Mouse (Mus musculus) neural tube, embryonic 13.5 days (tissue): ENCODE measurements around the gene Pacsin1. TPM values are rescaled to one million over a fixed set of nuclear protein-coding genes. Genes with fewer than 3 reads are reported as not detected.

ENCODE experiments used
- ATAC-seq: fragments of 200-750 bp; cut with Nextera tagmentation; 2 replicates; pipeline ENCODE4 v1.8.0; 2017; ENCODE audit warnings: low read depth, mild to moderate bottlenecking, moderate TSS enrichment, moderate library complexity
- H3K27ac ChIP-seq: fragments of 300-500 bp; sonication (generic); replicated peaks from 2 replicates; pipeline ENCODE4 v1.5.1; 2015; ENCODE audit warnings: moderate library complexity, mild to moderate bottlenecking, inconsistent platforms
- H3K27me3 ChIP-seq: fragments of 300-500 bp; sonication (generic); 2 replicates; pipeline ENCODE4 v1.6.1; 2015; ENCODE audit warnings: mild to moderate bottlenecking, inconsistent platforms
- H3K36me3 ChIP-seq: fragments of 300-500 bp; sonication (generic); 2 replicates; pipeline ENCODE4 v1.6.1; 2015; ENCODE audit warnings: mild to moderate bottlenecking, inconsistent platforms
- H3K4me1 ChIP-seq: fragments of 300-500 bp; sonication (generic); replicated peaks from 2 replicates; pipeline ENCODE4 v1.6.1; 2015; ENCODE audit warnings: inconsistent platforms
- H3K4me2 ChIP-seq: fragments of 300-500 bp; sonication (generic); 2 replicates; pipeline ENCODE4 v1.6.1; 2015; ENCODE audit warnings: inconsistent platforms, mild to moderate bottlenecking, moderate library complexity
- H3K4me3 ChIP-seq: fragments of 300-500 bp; sonication (generic); 2 replicates; pipeline ENCODE4 v1.5.1; 2015; ENCODE audit warnings: mild to moderate bottlenecking, inconsistent platforms
- H3K9ac ChIP-seq: fragments of 300-500 bp; sonication (generic); 2 replicates; pipeline ENCODE4 v1.6.1; 2015; ENCODE audit warnings: moderate library complexity, mild to moderate bottlenecking, inconsistent platforms
- H3K9me3 ChIP-seq: fragments of 300-500 bp; sonication (generic); 2 replicates; pipeline ENCODE4 v1.6.1; 2016; ENCODE audit warnings: inconsistent platforms
- WGBS: fragments of 180-500 bp; shearing (Covaris S2); methylation state at CpG from one replicate; pipeline ENCODE4 v1.1.7; 2015; 5-methylcytosine and 5-hydroxymethylcytosine counted together
- polyA plus RNA-seq: library from polyadenylated mRNA; unstranded; fragments of >200 nt; fragmentation: Nextera tagmentation; extraction: Ambion mirVana; gene quantifications from 2 replicates; pipeline ENCODE4 v1.2.1, GENCODE M21; 2015

Pacsin1 gene
- polyA plus RNA-seq, 1 experiment from 2014 or later, result 29.6 TPM

- no peaks in the 10 kb centered on the region for H3K27me3 ChIP-seq
- no peak overlapping the region for H3K27ac ChIP-seq
- no peak overlapping the region for H3K4me3 ChIP-seq
- H3K9me3 ChIP-seq, result no peaks in the 10 kb centered on the region
- H3K4me2 ChIP-seq, result no peak overlapping the region
- no peak overlapping the region for H3K9ac ChIP-seq
- no peaks in the 10 kb centered on the region for H3K4me1 ChIP-seq
- ATAC-seq, result no peak
- WGBS, result 92% methylated on average over 6 of the region's 6 CpGs
- no peaks in the 10 kb centered on the region for H3K36me3 ChIP-seq
Measured at GRCm38 (mm10) chr17:27740961-27741360, 85.7 kb downstream of the Pacsin1 start.

DNA sequence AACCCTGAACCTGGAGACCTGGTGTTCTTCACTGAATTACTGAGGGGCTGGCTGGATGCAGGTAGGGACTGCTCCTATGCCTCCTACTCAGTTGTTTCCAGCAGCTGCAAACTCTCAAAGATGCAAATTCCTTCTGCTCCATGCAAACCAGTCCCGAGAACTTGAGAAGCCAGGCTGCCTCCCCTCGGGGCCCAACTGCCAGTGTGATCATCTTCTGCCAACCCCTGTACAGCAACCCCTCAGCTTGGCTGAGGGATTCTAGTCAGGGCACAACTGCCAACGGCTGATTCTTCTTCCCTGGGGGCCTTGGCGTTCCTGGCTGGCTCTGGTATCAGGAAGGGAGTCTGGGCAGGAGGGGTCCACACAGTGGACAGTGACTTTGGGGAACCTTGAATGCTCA lies 91.1 kb downstream of the Pacsin1 start:
- no peaks in the 10 kb centered on the region for H3K4me1 ChIP-seq
- 0 out of 2 replicates have a peak, but pooled peaks cover 3% of the 10 kb centered on the region for H3K36me3 ChIP-seq
- 60% methylated on average over 4 of the region's 4 CpGs for WGBS
- no peak overlapping the region for H3K9ac ChIP-seq
- H3K4me2 ChIP-seq, result no peak overlapping the region
- H3K27ac ChIP-seq, result no peak overlapping the region
- no peaks in the 10 kb centered on the region for H3K27me3 ChIP-seq
- H3K4me3 ChIP-seq, result no peak overlapping the region
- H3K9me3 ChIP-seq, result no peaks in the 10 kb centered on the region
- ATAC-seq, result no peak

DNA sequence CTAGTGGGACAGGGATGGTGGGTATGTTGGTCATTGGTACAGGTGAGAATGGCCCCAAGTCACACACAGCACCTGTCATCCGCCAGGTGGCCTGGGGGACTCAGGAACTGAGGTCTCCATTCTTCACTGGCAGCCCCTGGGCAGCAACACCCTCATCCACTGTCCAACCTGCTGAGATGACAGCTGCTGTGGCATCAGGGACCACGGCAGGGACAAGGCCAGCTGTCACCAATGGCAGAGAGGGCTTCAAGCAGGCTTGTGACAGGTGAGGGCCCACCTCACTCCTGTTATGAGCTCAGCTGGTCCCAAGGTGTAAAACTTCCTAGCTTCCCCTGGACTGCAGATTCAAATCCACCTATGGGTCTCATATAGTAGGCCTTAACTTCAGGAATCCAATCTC lies 92.8 kb downstream of the Pacsin1 start:
- no peak for ATAC-seq
- 88% methylated on average over 2 of the region's 2 CpGs for WGBS
- no peaks in the 10 kb centered on the region for H3K27me3 ChIP-seq

GRCm38 (mm10) chr17:27750451-27750942 lies 95.2 kb downstream of the Pacsin1 start:
- ATAC-seq, result no peak
- H3K27ac ChIP-seq, result no peak overlapping the region
- no peak overlapping the region for H3K4me2 ChIP-seq
- no peaks in the 10 kb centered on the region for H3K9me3 ChIP-seq
- no peak overlapping the region for H3K9ac ChIP-seq
- no peak overlapping the region for H3K4me3 ChIP-seq
- H3K36me3 ChIP-seq, result peaks cover 23% of the 10 kb centered on the region
- 0 out of 2 replicates have a peak, but pooled peaks cover 4% of the 10 kb centered on the region for H3K4me1 ChIP-seq
- H3K27me3 ChIP-seq, result no peaks in the 10 kb centered on the region
- WGBS, result 94% methylated on average over 6 of the region's 6 CpGs

More for the DNA sequence above, 92.8 kb downstream of the Pacsin1 start:
- peaks cover 19% of the 10 kb centered on the region for H3K36me3 ChIP-seq
- no peaks in the 10 kb centered on the region for H3K9me3 ChIP-seq
- no peak overlapping the region for H3K4me2 ChIP-seq
- H3K4me1 ChIP-seq, result no peaks in the 10 kb centered on the region
- H3K4me3 ChIP-seq, result no peak overlapping the region
- no peak overlapping the region for H3K27ac ChIP-seq
- H3K9ac ChIP-seq, result no peak overlapping the region

DNA sequence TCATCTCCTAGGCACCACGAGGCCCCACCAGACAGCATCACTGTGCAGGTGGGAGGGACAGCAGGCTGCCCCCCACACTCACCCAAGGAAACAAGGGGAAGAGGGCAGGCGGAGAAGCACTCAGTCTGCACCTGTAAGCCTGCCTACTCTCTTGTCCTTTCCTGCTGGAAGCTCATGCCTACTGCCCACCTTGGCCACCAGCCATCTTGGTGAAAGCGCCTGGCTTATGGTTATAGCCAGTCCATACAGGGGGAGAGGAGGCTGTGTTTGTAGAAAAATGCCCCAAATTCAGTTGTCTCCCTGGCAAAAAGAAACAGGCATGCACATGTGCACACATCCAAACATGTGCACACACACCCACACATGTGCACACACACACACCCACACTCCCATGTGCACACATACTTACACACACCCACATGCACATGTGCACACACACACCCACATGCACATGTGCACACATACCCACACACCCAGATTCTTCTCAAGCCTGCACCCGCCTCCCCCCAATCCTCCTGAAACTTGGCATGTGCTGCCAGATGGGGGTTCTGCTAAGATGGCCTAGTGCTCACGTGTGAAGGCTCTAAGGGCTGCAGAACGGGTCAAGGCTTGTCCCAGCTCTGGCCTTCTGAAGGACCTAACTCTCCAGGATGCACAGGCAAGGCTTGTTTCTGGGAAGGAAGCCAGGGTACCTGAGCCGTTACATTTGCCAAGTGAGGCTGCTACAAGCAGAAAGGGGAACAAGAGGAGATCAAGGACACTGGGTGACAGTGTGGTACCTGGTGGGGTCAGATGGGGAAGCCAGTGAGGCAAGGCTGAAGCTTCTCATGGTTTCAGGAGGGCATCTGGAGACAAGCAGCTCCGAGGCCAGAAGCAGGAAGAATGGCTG lies 96.2 kb downstream of the Pacsin1 start:
- Histone ChIP-seq H3K27me3 (no peaks in the 10 kb centered on the region), H3K9ac (no peak overlapping the region), H3K36me3 (peaks cover 23% of the 10 kb centered on the region), H3K9me3 (no peaks in the 10 kb centered on the region), H3K27ac (no peak overlapping the region), H3K4me3 (no peak overlapping the region), H3K4me1 (peaks cover 9% of the 10 kb centered on the region; the same call in 1 of the 2 replicates), H3K4me2 (no peak overlapping the region)
- ATAC-seq, result no peak
- 94% methylated on average over 8 of the region's 8 CpGs for WGBS

- Histone ChIP-seq H3K4me2 (no peak overlapping the region), H3K36me3 (peaks cover 9% of the 10 kb centered on the region), H3K4me3 (no peak overlapping the region), H3K9me3 (no peaks in the 10 kb centered on the region), H3K9ac (no peak overlapping the region), H3K27me3 (no peaks in the 10 kb centered on the region), H3K4me1 (peaks cover 31% of the 10 kb centered on the region), H3K27ac (no peak overlapping the region)
- no peak for ATAC-seq
- 81% methylated on average over 6 of the region's 6 CpGs for WGBS
Measured at GRCm38 (mm10) chr17:27760169-27760568, 104.9 kb downstream of the Pacsin1 start.

Other genes starting within 250 kb of the Pacsin1 start
- 3.5 and 4.3 TPM in 2 replicates for gene Grm4, start 134.1 kb upstream of the Pacsin1 start, polyA plus RNA-seq
- 121 and 127 TPM in 2 replicates for gene Hmga1, start 99.0 kb upstream of the Pacsin1 start, polyA plus RNA-seq
- gene AI413582, start 89.8 kb upstream of the Pacsin1 start, polyA plus RNA-seq, result 41.3 and 46.0 TPM in 2 replicates
- 238 and 300 TPM in 2 replicates for gene Nudt3, start 32.0 kb upstream of the Pacsin1 start, polyA plus RNA-seq
- gene RPS10-NUDT3, start 20.3 kb upstream of the Pacsin1 start, polyA plus RNA-seq, result not detected in 2 replicates
- 578 and 594 TPM in 2 replicates for gene Rps10, start 18.8 kb upstream of the Pacsin1 start, polyA plus RNA-seq
- gene Spdef, start 73.4 kb downstream of the Pacsin1 start, polyA plus RNA-seq, result 0.56 and 0.68 TPM in 2 replicates
- gene D17Wsu92e, start 165.1 kb downstream of the Pacsin1 start, polyA plus RNA-seq, result 9.2 and 10.0 TPM in 2 replicates
- gene Snrpc, start 182.6 kb downstream of the Pacsin1 start, polyA plus RNA-seq, result 257 and 271 TPM in 2 replicates
- 5.1 and 6.0 TPM in 2 replicates for gene Uhrf1bp1, start 200.9 kb downstream of the Pacsin1 start, polyA plus RNA-seq